Mouse (Mus musculus) MEL (cell line): Measurements from ENCODE around the gene Fam181b.

Experiments
- BHLHE40 ChIP-seq: IDR thresholded peaks from 2 replicates; pipeline ENCODE4 v1.6.1; 2012; ENCODE audit warnings: low read depth, mild to moderate bottlenecking, inconsistent platforms, low read length, improper control_type of control experiment, borderline replicate concordance
- CTCF ChIP-seq, 3 experiments: IDR thresholded peaks in 2 of 3; conservative IDR thresholded peaks in 1 of 3; 2 replicates each; pipeline ENCODE4 v1.5.1; 2011 to 2012; ENCODE audit warnings: low read length in 3 of 3, low read depth in 2 of 3, mild to moderate bottlenecking in 2 of 3, improper control_type of control experiment in 1 of 3, inconsistent platforms in 1 of 3, mixed read lengths in 1 of 3, moderate library complexity in 1 of 3; ENCODE audit not compliant: control insufficient read depth in 1 of 3, insufficient read depth in 1 of 3, poor library complexity in 1 of 3, severe bottlenecking in 1 of 3
- EP300 ChIP-seq, 2 experiments: IDR thresholded peaks; 2 replicates each; pipeline ENCODE4 v1.6.1; 2011; ENCODE audit warnings: improper control_type of control experiment in 2 of 2, low read length in 2 of 2, low read depth in 1 of 2, mild to moderate bottlenecking in 1 of 2
- GATA1 ChIP-seq: IDR thresholded peaks from 2 replicates; pipeline ENCODE4 v1.6.1; 2011; ENCODE audit warnings: low read depth, low read length, improper control_type of control experiment
- JUND ChIP-seq: IDR thresholded peaks from 2 replicates; pipeline ENCODE4 v1.6.1; 2011; ENCODE audit warnings: low read depth, mild to moderate bottlenecking, improper control_type of control experiment, low read length
- MXI1 ChIP-seq: IDR thresholded peaks from 2 replicates; pipeline ENCODE4 v1.6.1; 2011; ENCODE audit warnings: mild to moderate bottlenecking, low read depth, low read length, improper control_type of control experiment
- NELFE ChIP-seq: IDR thresholded peaks from 2 replicates; pipeline ENCODE4 v1.6.1; 2011; ENCODE audit warnings: low read depth, low read length, improper control_type of control experiment
- POLR2A ChIP-seq, 2 experiments: IDR thresholded peaks; 2 replicates each; pipeline ENCODE4 v1.6.1; 2011 to 2012; ENCODE audit warnings: low read length in 2 of 2, mild to moderate bottlenecking in 2 of 2, control low read depth in 1 of 2, improper control_type of control experiment in 1 of 2, low read depth in 1 of 2, moderate library complexity in 1 of 2; ENCODE audit not compliant: control insufficient read depth in 1 of 2, insufficient read depth in 1 of 2, poor library complexity in 1 of 2
- POLR2AphosphoS5 ChIP-seq: IDR thresholded peaks from 2 replicates; pipeline ENCODE4 v1.6.1; 2012; ENCODE audit warnings: low read depth, borderline replicate concordance, mild to moderate bottlenecking, inconsistent platforms, low read length, moderate library complexity, mixed read lengths
- RCOR1 ChIP-seq: IDR thresholded peaks from 2 replicates; pipeline ENCODE4 v1.6.1; 2012; ENCODE audit warnings: low read depth, mild to moderate bottlenecking, inconsistent platforms, low read length, improper control_type of control experiment
- SIN3A ChIP-seq: IDR thresholded peaks from 2 replicates; pipeline ENCODE4 v1.6.1; 2012; ENCODE audit warnings: low read length, improper control_type of control experiment, inconsistent platforms
- TBP ChIP-seq: IDR thresholded peaks from 2 replicates; pipeline ENCODE4 v1.8.0; 2011; ENCODE audit warnings: low read depth, low read length, improper control_type of control experiment
- USF1 ChIP-seq: IDR thresholded peaks from 2 replicates; pipeline ENCODE4 v1.6.1; 2014; ENCODE audit warnings: low read depth, mild to moderate bottlenecking, inconsistent platforms, low read length, improper control_type of control experiment, moderate library complexity
- ZNF384 ChIP-seq: IDR thresholded peaks from 2 replicates; pipeline ENCODE4 v1.6.1; 2012; ENCODE audit warnings: low read depth, mild to moderate bottlenecking, inconsistent platforms, low read length, improper control_type of control experiment

DNA sequence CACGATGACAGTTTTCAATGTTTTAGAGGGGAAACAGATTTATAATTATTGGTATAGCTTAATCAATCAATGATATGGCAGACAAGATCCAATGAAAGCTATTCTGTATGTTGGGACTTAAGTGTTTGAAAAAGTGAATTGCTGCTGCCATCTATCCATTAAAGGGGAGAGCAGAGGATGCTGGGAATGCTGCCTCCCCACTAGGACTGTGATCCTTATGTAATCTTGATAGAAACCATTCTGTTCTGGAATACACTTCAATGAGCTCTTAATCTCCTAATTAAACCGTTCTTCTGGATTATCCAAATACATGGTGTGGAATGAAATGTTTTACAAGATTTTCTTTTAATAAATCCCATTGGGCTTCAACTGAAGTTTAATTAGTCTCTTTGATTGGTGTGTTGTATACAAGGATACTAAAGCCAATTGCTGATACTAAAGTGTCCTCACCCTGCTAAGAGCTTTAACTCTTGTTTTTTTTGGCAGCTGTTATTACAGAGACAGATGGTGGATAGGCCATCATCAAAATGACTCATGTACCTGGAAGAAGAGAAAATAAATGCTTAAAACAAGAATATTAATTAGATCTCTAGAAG lies 30.8 kb downstream of the Fam181b start:
- TF ChIP-seq BHLHE40 (no peak), POLR2A (IDR thresholded peaks at IDR 0.05; ENCODE audit: control insufficient read depth in 1 of 2, insufficient read depth in 1 of 2, low read depth in 1 of 2, low read length in 2 of 2, poor library complexity in 1 of 2) (no peak), ZNF384 (no peak), EP300 (IDR thresholded peaks at IDR 0.05; ENCODE audit: low read depth in 1 of 2, low read length in 2 of 2) (no peak), MXI1 (no peak), SIN3A (no peak), GATA1 (no peak), JUND (no peak), USF1 (no peak), CTCF (IDR thresholded peaks at IDR 0.05 in 2 of 3, conservative IDR thresholded peaks at IDR 0.05 in 1 of 3; ENCODE audit: control insufficient read depth in 1 of 3, insufficient read depth in 1 of 3, low read depth in 2 of 3, low read length in 3 of 3, poor library complexity in 1 of 3, severe bottlenecking in 1 of 3) (no peak), RCOR1 (no peak), NELFE (no peak), POLR2AphosphoS5 (no peak), TBP (no peak)
